Mouse (Mus musculus) ES-E14 (cell line): ENCODE data around the gene Slc28a3. TPM values are rescaled to one million over a fixed set of nuclear protein-coding genes. Genes with fewer than 3 reads are reported as not detected.

ENCODE experiments used
- DNase-seq: peaks from one replicate; pipeline ENCODE4 v3.0.0-alpha.2; 2013; ENCODE audit warnings: low read depth, low spot score
- H3K27ac ChIP-seq: 2 replicates; pipeline ENCODE4 v1.5.1; 2012; ENCODE audit warnings: low read depth, mild to moderate bottlenecking, low read length, moderate library complexity, mixed read lengths; ENCODE audit not compliant: poor library complexity, insufficient read depth, severe bottlenecking
- H3K36me3 ChIP-seq: 2 replicates; pipeline ENCODE4 v1.6.1; 2012; ENCODE audit warnings: mild to moderate bottlenecking, low read length, moderate library complexity, mixed read lengths; ENCODE audit not compliant: control insufficient read depth, poor library complexity, insufficient read depth, severe bottlenecking
- H3K4me1 ChIP-seq, 2 experiments: fragments of 150-350 bp in 1 of 2; sonication (generic) in 1 of 2; 2 replicates each; pipeline ENCODE4 v1.6.1; 2012; ENCODE audit warnings: low read length in 2 of 2, mild to moderate bottlenecking in 1 of 2, mixed read lengths in 1 of 2; ENCODE audit not compliant: control insufficient read depth in 2 of 2, insufficient read depth in 2 of 2, poor library complexity in 1 of 2
- H3K4me3 ChIP-seq, 2 experiments: fragments of 150-350 bp in 1 of 2; sonication (generic) in 1 of 2; 2 replicates each; pipeline ENCODE4 v1.5.1; 2012; ENCODE audit warnings: low read length in 2 of 2, low read depth in 1 of 2, mild to moderate bottlenecking in 1 of 2, mixed read lengths in 1 of 2; ENCODE audit not compliant: insufficient read depth in 1 of 2, poor library complexity in 1 of 2, severe bottlenecking in 1 of 2
- H3K9ac ChIP-seq: 2 replicates; pipeline ENCODE4 v1.6.1; 2012; ENCODE audit warnings: low read depth, mild to moderate bottlenecking, low read length, mixed read lengths; ENCODE audit not compliant: poor library complexity, insufficient read depth, severe bottlenecking
- H3K9me3 ChIP-seq: fragments of 150-350 bp; sonication (generic); 2 replicates; pipeline ENCODE4 v1.6.1; 2012; ENCODE audit warnings: low read depth, mild to moderate bottlenecking, low read length; ENCODE audit not compliant: control insufficient read depth, insufficient read depth
- CHD2 ChIP-seq: IDR thresholded peaks from 2 replicates; pipeline ENCODE4 v1.6.1; 2014; ENCODE audit warnings: mild to moderate bottlenecking, low read depth, low read length, inconsistent platforms
- HCFC1 ChIP-seq: IDR thresholded peaks from 2 replicates; pipeline ENCODE4 v1.6.1; 2012; ENCODE audit warnings: low read length, inconsistent platforms, borderline replicate concordance; ENCODE audit not compliant: insufficient read depth
- MAFK ChIP-seq: IDR thresholded peaks from 2 replicates; pipeline ENCODE4 v1.6.1; 2014; ENCODE audit warnings: mild to moderate bottlenecking, low read depth, low read length, inconsistent platforms; ENCODE audit not compliant: insufficient read depth
- ZC3H11A ChIP-seq: IDR thresholded peaks from 2 replicates; pipeline ENCODE4 v1.6.1; 2012; ENCODE audit warnings: low read depth, mild to moderate bottlenecking, inconsistent platforms, low read length, borderline replicate concordance
- ZNF384 ChIP-seq: IDR thresholded peaks from 2 replicates; pipeline ENCODE4 v1.6.1; 2012; ENCODE audit warnings: low read depth, low read length, inconsistent platforms
- in situ Hi-C, 2 experiments: fragments of 600-800 bp; cut with MboI; formaldehyde crosslinking; loops; one replicate each; pipeline ENCODE4 v1.15.1; 2025; ENCODE audit warnings: low sequenced_read_pairs in 2 of 2, inconsistent platforms in 1 of 2; ENCODE audit not compliant: unreplicated experiment in 2 of 2
- total RNA-seq: library from RNA; depleted of rRNA; stranded (reverse); fragments of 300-350 nt; gene quantifications from 2 replicates; pipeline ENCODE4 v1.2.3, GENCODE M21; 2012

Slc28a3 gene
- total RNA-seq, 1 experiment, result 0.27 TPM

- Histone ChIP-seq H3K9me3 (no peaks in the 10 kb centered on the region), H3K36me3 (no peaks in the 10 kb centered on the region), H3K9ac (no peak overlapping the region), H3K4me1 (peaks cover 0 to 17% of the 10 kb centered on the region in 2 experiments; a peak in 2 of 4 replicates), H3K27ac (no peak overlapping the region), H3K4me3 (no peak overlapping the region)
- no peak for TF ChIP-seq HCFC1
- TF ChIP-seq ZC3H11A, result no peak
- TF ChIP-seq ZNF384, result no peak
- TF ChIP-seq MAFK, result no peak
- TF ChIP-seq CHD2, result no peak
- no peak for DNase-seq
- in situ Hi-C loops, result loop anchor here in 1 of 2 experiments (25.0 kb wide), 1 partner anchor 733 kb away; no protein-coding TSS in a partner anchor
Measured at GRCm38 (mm10) chr13:58629365-58630050, 18.8 kb upstream of the Slc28a3 start.

GRCm38 (mm10) chr13:58622647-58623046 lies 12.0 kb upstream of the Slc28a3 start:
- in situ Hi-C loops, result no loop called here
- no peak for TF ChIP-seq ZNF384
- no peak for TF ChIP-seq MAFK
- TF ChIP-seq HCFC1, result no peak
- TF ChIP-seq ZC3H11A, result no peak
- no peak for TF ChIP-seq CHD2
- Histone ChIP-seq H3K36me3 (no peaks in the 10 kb centered on the region), H3K4me1 (no peaks in the 10 kb centered on the region), H3K9ac (no peak overlapping the region), H3K4me3 (no peak overlapping the region), H3K9me3 (no peaks in the 10 kb centered on the region), H3K27ac (no peak overlapping the region)
- DNase-seq, result no peak

- TF ChIP-seq MAFK, result no peak
- TF ChIP-seq CHD2, result no peak
- TF ChIP-seq ZNF384, result no peak
- no peak for TF ChIP-seq HCFC1
- TF ChIP-seq ZC3H11A, result no peak
- Histone ChIP-seq H3K4me1 (peaks cover 0 to 5% of the 10 kb centered on the region in 2 experiments; a peak in 2 of 4 replicates), H3K9ac (no peak overlapping the region), H3K9me3 (no peaks in the 10 kb centered on the region), H3K4me3 (no peak overlapping the region), H3K27ac (no peak overlapping the region), H3K36me3 (no peaks in the 10 kb centered on the region)
- no peak for DNase-seq
- in situ Hi-C loops, result no loop called here
Measured at GRCm38 (mm10) chr13:58619301-58619700, 8.6 kb upstream of the Slc28a3 start.

GRCm38 (mm10) chr13:58610059-58610458 lies 618 bp downstream of the Slc28a3 start:
- in situ Hi-C loops, result no loop called here

More at GRCm38 (mm10) chr13:58610059-58610458, 618 bp downstream of the Slc28a3 start:
- DNase-seq, result no peak
- no peaks in the 10 kb centered on the region for H3K9me3 ChIP-seq
- no peak overlapping the region for H3K27ac ChIP-seq
- no peak overlapping the region for H3K4me3 ChIP-seq
- TF ChIP-seq ZC3H11A, result no peak
- no peak for TF ChIP-seq MAFK
- TF ChIP-seq HCFC1, result no peak
- TF ChIP-seq CHD2, result no peak
- TF ChIP-seq ZNF384, result no peak
- no peak overlapping the region for H3K9ac ChIP-seq
- H3K36me3 ChIP-seq, result no peaks in the 10 kb centered on the region
- H3K4me1 ChIP-seq, result peaks cover 0 to 13% of the 10 kb centered on the region in 2 experiments; a peak in 2 of 4 replicates
